In genomic region chr5:110416825-110417401, GRCm38 (mm10) we compare ENCODE assay signal across 8 mouse cellular contexts. TPM values are rescaled to one million over a fixed set of nuclear protein-coding genes. Genes with fewer than 3 reads are reported as not detected.
DNase-seq lines count a peak whose midpoint lies in the region; ATAC-seq lines count a peak whose summit lies in the region.
"Had no signal": no experiment of that assay in that cellular context is flagged by ENCODE, and none has a peak within 500 bp of the region (broad histone marks: within the 10 kb centered on the region; RNA-seq: fewer than 3 reads in every experiment).

No protein-coding gene starts in this region.

- peaks cover 54% of the 10 kb centered on the region for H3K4me1 ChIP-seq in forebrain, embryonic 15.5 days

- 0 out of 2 replicates have a peak overlapping the region, but pooled peaks have one; percentile 14 for H3K4me2 ChIP-seq in forebrain, embryonic 15.5 days (replicated peaks)
- H3K4me2 ChIP-seq: embryonic facial prominence, embryonic 13.5 days had no signal

- H3K4me3 ChIP-seq in forebrain, embryonic 15.5 days: no peak overlapping the region
- H3K4me3 ChIP-seq: embryonic facial prominence, embryonic 13.5 days had no signal

- peak; percentile 91 for ATAC-seq in forebrain, embryonic 15.5 days (replicated peaks)
- ATAC-seq in monocyte, adult 5-6 weeks (replicated peaks; ENCODE audit: insufficient number of reproducible peaks, low FRiP score, low TSS enrichment, poor library complexity, severe bottlenecking): no peak

- DNase-seq in R1 (ENCODE audit: low read depth, low spot score): peak; percentile 70
- DNase-seq in brain, embryonic 18.5 days (ENCODE audit: low read depth, low spot score): peak; percentile 64
- peak; percentile 20 to 53 for DNase-seq in left cerebral cortex, adult 18-20 months (ENCODE audit: low spot score in 2 of 2)
- peak; percentile 35 to 67 for DNase-seq in right cerebral cortex, postnatal 36 days (ENCODE audit: low spot score in 2 of 2)
- DNase-seq in kidney, adult 9 months: no peak

- no peak overlapping the region for H3K9ac ChIP-seq in forebrain, embryonic 15.5 days (replicated peaks)
- H3K9ac ChIP-seq: embryonic facial prominence, embryonic 13.5 days had no signal

- H3K27ac ChIP-seq in forebrain, embryonic 15.5 days (replicated peaks): peak overlapping the region; percentile 92
- H3K27ac ChIP-seq: embryonic facial prominence, embryonic 13.5 days had no signal

- no peaks in the 10 kb centered on the region for H3K36me3 ChIP-seq in forebrain, embryonic 15.5 days

- no peaks in the 10 kb centered on the region for H3K9me3 ChIP-seq in forebrain, embryonic 15.5 days
- H3K9me3 ChIP-seq: embryonic facial prominence, embryonic 13.5 days had no signal

- 4% methylated on average over 7 of the region's 7 CpGs for WGBS in forebrain, embryonic 15.5 days

- no peaks in the 10 kb centered on the region for H3K27me3 ChIP-seq in forebrain, embryonic 15.5 days
- H3K27me3 ChIP-seq: embryonic facial prominence, embryonic 13.5 days had no signal

RNA-seq across cellular contexts. Expression of gene Fbrsl1, which starts 31.4 kb away (rescaled TPM):
- 26.4 and 30.8 TPM in 2 replicates for polyA plus RNA-seq in forebrain, embryonic 15.5 days (2015; fragmentation: Nextera tagmentation; extraction: Ambion mirVana)
- total RNA-seq in left cerebral cortex, adult 18-20 months (2021): 10 to 100 TPM; 73.8 to 80.7 TPM
- total RNA-seq in monocyte, adult 5-6 weeks (2017): 18.6 to 30.8 TPM (median 22.1 TPM) in 3 replicates
